Mouse (Mus musculus) telencephalon, adult 2 months (tissue): ENCODE measurements at regions not wholly inside any gene's neighbourhood (a gene's known extent, or its start where the extent isn't known, plus 50 kb on each side); places are given as distances from the start of the nearest gene placed in this dataset.
"Not testable (repeated sequence)": the region's sequence is repeated elsewhere in the genome, so short reads cannot be mapped to it uniquely, and the experiment has no call there.

Experiments used
- DNase-seq: peaks from one replicate; pipeline ENCODE4 v3.0.0-alpha.2; 2011; ENCODE audit warnings: low read depth, low spot score

DNA sequence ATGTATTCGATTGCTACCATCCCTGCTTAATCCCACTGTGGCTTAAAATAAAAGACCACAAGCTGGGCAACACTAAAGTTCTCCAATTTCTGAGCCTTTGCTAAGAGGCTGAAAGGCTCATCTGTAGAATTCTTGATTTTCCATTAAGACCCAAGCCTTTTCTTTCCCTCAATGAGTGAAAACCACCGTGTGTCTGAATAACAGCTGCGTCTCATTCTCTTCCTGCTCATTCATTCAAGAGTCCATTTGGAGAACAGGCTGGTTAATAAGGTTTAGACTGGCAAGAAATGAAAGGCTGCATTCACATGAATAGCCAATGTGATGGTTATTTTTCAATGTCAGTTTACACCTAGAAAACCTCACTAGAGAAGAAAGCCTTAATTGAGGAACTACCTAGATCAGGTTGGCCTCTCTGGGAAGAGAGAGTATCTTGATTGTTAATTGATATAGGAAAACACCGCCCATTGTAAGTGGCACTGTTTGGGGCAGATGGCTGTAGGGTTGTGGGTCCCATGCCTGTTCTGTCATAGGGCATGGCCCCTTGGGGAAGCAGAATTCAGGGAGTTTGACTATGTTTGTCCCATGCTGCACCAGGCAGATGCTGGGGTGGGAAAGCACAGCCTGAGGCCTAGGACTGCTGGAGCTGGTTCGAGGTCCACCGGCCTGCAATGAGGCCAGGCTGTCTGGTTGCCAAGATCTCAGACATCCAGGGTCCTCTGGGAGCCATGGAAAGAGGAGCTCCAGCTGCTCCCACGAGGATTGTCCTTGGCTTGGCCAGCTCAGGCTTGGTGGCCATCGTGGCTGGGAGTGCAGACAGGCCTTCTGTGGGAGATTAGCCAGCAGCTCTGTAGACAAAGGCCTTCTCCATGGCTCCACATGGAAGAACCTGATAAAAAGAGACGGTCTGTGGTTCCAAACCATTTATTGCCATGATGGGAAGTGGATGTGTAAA lies 161.3 kb upstream of the Castor2 start:
- no peak for DNase-seq

DNA sequence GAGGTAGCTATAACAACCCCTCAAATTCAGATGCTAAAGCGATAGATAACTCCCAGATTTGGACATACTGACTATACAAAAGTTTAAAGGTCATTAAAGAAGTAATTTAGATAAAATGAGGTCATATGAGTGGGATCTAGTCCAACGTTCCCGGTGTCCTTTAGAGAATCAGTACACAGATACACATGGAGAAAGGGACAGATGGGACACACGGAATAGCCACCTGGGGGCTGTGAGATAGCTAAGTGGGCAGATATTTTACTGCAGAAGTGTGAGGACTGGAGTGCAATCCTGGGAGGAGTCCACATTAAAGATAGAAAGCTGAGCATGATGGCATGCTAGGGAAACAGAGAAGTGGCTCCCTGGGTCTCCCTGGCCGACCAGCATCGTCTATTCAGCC lies 164.1 kb upstream of the Castor2 start:
- DNase-seq, result no peak

DNA sequence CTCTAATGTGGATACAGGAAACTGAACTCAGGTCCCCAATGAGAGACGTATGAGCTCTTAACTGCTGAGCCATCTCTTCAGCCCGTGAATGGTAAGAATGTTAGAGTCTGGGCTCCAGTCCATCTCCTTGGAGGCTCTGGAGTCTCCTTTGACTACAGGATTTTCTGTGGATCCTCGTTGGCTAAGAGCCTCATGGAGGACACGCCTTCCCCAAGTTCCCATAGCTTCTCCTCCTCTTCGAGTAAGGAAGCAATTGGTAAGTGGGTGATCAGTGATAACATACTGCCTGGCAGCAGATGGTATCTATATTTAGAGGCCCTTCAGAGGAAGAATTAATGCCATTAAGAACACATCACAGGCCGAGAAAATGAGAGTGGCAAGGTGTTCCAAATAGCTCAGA lies 164.5 kb upstream of the Castor2 start:
- peak; percentile 81 for DNase-seq

DNA sequence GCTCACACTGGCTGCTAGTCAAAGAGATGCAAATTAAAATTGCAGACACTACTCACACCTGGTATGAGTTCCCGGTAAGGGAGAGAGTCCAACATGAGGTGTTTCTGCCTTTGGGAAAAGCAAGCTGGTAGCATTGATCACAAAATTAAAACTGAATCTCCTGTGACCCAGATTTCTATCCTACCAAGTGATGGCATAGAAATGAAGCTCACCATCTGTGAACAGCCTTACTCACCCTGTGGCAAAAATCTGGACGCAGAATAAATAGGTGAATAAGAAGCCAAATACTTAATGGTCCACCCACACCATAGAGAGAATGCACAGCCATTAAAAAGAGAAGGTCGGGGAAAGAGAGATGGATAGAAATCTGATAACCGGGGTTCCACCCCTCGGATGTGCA lies 169.4 kb upstream of the Castor2 start:
- DNase-seq, result no peak

DNA sequence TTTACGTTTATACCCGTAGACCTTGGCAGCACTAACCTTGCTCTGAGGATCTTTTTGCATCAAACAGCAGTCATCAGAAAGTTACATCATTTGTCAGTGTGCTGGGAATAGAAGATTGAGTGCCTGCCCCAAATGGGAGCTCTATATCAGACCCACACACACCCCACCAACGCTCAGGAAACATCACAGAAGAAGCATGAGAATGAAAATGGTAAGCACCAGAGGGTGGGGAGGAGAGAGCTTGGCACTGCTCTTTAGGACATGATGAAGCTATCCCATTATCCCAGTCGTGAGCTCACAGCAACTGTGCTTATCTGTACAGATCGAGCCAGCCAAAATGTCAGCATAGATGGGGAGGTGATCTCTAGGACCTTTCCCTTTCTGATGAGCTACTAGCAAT lies 172.5 kb upstream of the Castor2 start:
- DNase-seq, result no peak

DNA sequence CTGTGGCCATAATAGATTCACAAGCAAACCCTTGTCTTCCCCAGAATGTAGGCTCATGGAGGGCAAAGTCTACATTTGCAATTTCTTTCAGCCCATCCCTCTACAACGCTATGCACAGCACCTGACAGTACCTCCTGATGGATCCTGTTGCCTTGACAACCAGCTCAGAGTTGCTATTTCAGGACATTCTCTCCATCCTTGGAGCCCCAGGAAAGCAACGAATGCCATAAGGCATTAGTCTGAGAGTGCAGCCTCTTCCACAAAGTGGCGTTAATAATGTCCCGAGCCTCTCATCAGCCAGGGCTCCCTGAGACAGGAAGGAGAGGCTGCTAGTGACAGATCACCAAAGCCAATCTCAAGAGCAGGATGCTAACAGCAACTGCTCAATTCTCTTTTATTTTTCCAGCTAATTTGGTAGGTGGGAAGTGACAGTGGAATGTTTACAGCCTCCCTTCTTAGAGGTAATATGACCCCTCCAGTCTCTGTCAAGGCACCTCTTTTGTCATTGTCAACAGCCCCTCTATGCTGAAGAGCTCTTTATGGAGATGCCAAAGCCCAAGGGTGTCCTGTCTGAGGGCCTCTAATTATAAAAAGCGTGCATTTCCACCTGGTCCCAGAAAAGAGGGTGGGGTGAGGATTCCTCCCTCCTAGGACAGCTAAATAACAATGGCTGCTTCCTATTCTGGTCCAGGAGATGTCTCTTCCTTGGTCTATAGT lies 174.2 kb upstream of the Castor2 start:
- no peak for DNase-seq

DNA sequence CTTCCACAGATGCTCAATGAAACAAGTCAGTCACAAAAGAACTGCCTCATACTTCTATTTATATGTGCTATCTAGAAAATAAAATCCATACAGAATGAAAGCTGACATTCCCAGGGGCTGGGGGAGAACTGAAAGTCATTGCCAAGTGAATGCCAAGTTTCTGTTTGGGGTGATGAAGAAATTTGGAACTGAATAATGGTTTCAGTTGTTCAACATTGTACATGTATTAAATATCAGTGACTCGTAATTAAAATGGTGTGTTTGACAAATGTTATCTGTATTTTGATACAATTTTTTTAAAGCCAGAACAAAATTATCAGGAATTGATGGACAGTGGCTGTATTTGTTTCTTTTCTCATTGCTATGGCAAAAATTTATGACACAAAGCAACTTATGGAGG lies 177.3 kb upstream of the Castor2 start:
- no peak for DNase-seq

DNA sequence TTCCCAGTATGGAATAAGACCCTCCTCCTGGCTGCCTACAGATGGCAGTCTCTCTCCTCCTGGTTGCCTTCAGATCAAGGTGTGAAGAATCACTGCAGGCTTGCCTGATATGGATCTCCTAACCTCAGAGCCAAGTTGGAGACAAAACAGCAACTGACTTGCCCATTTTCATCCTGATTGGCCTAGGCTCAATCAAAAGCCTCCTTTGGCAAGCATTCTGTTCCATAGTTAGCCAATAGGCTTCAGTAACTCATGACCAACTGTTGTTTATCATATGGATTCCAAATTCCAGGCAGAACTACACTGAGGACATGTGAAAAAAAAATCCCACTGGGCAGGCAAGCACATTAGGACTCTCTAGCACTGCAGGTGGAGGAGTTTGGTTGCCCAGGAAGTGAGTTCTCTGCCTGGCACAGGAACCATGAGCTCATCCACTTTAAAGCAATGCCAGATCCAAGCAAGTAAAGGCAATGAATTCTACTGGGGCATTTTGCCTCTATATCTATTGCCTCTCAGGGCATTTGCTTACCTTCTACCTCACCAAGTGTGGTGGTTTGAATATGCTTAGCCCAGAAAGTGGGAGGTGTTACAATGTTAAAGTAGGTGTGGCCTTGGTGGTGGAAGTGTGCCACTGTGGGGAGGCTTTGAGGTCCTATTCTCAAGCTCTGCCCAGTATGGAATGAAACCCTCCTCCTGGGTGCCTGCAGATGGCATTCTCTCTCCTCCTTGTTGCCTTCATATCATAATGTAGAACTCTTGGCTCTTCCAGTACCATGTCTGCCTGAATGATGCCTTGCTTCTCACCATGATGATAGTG lies 183.6 kb upstream of the Castor2 start:
- no peak for DNase-seq

DNA sequence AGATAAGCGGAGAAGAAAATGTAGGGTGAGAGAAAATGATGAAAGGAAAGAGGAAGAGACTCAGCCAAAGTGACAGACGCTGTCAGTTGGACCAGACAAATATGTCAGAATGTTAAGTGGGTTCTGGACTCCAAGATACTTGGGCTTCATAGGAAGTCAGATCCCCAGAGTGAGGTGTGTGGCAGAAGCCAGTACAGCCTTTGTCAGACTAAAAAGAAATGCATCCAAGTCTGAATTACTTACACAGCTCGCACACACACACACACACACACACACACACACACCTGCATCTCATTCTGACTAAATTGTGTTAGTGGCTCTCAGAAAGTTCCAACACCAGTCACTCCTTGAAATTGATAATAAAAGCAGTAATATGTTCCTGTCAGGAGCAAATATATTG lies 192.1 kb upstream of the Castor2 start:
- no peak for DNase-seq

DNA sequence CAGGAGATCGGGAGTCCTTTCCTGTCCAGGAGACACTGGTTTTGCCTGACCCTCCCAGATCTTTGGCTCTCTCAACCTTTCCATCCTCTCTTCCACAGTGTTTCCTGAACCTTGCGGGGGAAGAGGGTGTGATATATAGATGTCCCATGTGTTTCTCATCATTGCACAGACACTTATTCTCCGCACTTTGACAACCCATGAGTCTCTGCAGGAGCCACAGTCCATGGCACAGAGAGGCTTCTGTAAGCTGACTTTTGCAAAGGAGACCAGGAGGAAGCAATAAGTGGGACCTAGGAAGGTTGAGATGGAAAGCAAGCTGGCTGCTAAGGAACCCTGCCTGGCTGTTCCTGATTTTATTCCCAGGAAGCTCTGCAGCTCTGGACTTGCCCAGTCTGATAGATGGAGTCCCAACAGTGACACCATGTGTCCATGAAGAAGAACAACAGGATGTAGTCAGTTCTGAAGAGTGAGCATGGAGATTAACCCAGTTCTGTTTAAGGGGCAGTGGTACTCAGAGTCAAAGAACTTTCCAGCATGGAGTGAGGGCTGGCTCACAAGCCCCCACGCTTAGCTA lies 201.4 kb upstream of the Castor2 start:
- DNase-seq, result no peak

DNA sequence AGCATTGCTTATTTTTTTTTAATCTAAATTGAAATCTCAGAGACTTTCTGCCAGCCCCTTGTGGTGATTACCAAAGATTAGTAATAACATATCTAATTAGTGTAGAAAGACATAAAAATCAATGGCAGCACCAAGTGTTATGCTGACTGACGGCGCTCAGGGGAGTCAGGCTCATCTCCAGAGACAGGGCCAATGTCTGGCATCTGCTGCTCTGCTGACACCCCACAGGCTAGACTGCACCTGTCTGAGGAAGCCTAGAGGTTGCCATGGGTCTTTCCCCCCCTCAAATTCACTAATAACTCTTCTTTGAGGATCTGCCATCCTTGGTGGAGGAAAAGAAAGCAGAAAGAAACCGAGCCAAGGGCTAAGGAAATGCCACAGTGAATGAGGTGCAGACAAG lies 208.8 kb upstream of the Castor2 start:
- DNase-seq, result no peak

DNA sequence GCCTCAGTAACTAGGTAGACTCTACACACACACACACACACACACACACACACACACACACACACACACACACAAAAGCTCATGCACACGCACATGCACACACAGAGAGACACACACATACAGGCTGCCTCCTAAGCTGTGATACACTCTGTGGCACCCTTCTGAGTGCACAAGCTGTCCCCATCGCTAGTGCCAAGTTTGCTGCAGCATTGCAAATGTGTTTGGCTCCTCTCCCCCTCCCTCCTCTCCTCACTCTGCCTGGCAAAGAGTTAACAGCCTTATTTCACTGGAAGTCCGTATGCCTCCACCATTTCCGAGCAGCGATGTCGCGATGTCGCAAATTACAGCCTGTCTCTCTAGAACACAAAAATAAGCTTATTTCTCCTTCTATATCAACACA lies 209.7 kb upstream of the Castor2 start:
- DNase-seq, result peak; percentile 85

DNA sequence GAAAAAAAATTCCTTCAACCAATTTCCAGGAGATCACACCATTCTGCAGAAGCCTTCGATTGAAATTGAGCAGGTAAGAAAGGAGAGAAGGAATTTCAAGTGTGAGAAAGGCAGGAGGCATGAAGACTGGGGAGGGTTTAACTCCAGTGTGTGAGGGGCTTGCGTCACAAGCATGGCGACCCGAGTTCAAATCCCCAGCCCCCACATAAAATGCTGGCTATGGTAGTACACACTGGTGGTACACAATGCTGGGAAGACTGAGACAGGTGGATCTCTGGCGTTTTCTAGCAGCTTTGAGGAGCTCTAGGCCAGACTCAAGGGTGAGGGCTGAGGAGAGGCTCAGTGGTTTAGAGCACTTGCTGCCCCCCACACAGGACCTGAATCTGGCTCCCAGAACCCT lies 214.0 kb upstream of the Castor2 start:
- no peak for DNase-seq

DNA sequence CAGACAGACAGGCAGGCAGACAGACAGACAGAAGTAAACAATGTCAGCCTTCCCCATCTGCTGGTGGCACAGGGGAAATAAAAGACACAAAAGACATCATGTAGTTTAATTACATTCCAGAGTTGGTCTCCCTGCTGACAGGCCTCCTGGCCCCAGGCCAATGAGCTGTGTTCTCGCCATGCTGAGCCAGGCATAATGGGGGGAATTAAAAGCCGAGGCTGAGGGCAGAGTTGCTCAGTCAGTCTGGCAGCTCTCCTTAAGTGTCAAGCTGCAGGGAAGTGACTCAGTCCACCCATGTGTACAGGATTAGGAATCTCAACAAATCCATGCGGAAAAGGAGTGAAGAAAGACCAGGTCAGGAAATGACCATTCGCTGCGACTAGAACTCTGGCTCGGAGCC lies 214.5 kb upstream of the Castor2 start:
- DNase-seq, result no peak

DNA sequence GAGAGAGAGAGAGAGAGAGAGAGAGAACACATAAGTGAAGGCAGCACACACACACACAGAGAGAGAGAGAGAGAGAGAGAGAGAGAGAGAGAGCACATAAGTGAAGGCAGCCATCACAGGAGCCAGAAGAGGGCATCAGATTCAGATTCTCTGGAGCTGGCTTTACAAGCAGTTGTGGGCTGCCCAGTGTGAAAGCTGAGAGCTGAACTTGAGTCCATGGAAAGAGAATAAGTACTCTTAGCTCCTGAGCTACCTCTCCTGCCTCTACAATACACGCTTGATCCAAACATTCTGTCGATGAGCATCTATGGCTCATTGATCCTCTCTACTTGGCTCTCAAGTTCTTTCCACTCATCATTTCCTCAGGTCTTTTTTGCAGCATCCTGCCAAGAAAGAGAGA lies 214.9 kb upstream of the Castor2 start:
- DNase-seq, result no peak

DNA sequence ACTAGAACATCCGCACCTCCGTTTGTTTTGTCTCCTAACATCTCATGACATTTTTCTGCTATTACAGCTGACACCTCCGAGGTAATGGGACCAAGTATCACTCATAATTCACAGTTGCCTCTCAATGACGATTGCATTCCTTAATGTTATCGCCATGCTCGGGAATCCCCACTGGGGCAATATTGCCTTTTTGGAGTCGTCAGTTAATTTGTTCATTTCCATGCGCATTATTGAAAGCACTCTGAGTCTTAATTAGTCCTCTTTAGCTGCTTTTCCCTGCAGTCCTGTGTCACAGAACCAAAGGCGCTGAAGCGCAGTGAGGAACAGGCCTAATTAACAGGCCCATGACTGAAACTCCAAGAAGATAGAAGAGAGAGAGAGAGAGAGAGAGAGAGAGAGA lies 255.0 kb upstream of the Castor2 start:
- no peak for DNase-seq

DNA sequence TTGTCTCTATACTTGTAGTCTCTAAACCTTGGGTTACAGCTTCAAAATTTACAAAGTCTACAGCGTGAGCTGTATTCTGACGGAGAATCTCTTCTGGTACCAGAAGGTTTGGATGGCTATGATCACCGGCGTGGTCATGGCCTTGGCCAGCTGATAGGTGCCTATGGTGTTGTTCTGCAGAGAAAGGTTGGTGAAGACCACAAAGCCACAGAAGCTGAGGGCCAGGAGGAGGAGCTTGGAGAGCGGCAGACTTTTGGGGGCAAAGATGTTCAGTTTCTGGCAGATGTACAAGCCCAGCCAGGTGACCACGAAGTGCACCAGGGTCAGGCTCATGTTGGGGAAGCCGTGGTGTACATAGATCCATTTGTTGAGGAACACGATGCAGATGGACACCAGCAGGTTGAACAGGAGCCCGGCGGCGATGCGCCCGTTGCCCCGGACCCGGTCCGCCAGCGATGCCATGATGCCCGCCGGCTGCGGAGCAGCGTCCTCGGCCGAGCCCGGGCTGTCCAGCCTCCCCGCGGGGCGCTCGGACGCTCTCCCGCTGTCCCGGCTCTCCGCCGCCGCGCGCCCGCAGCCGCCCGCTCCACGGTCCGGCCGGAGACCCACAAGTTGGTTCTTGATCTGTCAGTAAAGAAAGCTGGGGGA lies 257.3 kb upstream of the Castor2 start:
- DNase-seq, result not testable (repeated sequence)

DNA sequence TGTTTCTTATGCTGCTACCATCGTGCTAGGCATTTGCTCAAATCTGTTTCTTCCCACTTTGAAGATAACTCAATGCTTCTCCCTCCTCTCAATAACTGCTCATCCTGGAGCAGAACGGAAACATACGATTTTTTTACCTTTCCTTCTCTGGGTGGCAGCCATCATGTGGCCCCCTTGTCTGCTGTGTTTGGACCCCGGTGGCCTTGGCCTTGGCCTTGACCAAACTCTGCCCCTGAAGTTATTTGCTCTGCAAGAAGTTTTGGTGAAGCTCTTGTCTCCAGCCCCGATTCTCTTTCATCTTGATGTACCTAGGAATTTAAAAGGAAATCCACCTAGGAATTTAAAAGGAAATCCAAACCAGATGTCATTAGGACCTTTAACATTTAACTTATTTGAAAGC lies 261.2 kb upstream of the Castor2 start:
- DNase-seq, result no peak

DNA sequence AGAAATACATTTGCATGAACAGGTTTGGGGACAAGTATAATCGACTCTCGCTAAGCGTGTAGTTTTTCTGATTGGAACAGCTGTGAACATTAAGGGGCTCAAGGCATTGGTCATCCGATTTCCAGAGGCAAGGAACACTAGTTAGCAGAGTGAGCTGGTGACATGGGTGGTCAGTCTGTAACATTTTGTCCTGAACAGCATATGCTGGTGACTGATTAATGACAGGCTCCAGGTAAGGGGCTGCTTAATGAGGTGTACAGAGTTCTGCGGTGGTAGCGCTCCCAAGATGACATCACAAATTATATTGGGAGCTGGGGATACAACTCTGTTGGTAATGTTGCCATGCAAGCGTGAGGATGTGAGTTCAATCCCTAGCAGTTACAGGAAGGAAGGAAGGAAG lies 266.3 kb upstream of the Castor2 start:
- DNase-seq, result no peak

DNA sequence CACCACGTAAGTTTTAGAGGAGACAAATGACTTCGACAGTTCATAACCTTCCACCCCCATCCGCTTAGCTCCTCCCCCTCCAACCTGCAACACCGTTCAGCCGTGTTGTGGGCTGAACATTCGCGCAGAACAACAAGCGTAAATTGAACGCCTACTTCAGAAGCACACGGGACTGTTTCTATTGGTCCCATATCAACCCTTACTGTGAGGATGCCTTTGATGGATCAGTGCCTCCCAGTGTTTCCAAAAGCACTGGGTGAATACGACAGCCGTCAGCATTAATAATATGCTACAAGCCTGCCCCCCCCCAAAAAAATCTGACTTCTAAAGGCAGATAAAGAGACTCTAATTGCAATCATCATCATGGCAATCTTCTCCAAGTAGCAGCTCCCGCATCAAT lies 271.3 kb upstream of the Castor2 start:
- DNase-seq, result no peak

DNA sequence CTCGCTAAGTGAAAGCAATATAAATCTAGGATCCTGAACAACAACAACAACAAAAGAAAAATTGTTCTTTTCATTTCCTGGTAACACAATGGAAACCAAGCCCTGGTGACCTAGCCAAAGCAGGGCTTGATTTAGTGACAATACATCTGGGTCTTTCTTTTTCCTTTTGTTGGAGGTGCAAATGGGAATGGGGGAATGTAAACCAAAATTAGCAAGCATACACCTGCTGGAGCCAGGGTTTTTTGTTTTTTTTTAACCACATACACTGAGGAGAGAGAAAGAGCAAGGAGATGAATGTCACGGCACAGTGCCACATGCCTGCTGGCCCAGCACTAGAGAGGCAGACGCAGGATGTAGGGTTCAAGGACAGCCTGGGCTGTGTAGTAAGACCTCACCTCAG lies 275.6 kb upstream of the Castor2 start:
- DNase-seq, result no peak
